Mouse (Mus musculus) heart, adult 2 months (tissue): Measurements from ENCODE around the gene Alkal2.

Source experiments
- CTCF ChIP-seq: fragments of 200-600 bp; IDR thresholded peaks from 2 replicates; pipeline ENCODE4 v1.8.1; 2022; ENCODE audit warnings: antibody characterized with exemption, mild to moderate bottlenecking, moderate library complexity
- EP300 ChIP-seq: fragments of 200-500 bp; IDR thresholded peaks from 2 replicates; pipeline ENCODE4 v1.6.1; 2011; ENCODE audit warnings: low read depth, low read length, control low read depth; ENCODE audit not compliant: insufficient read depth
- POLR2A ChIP-seq: fragments of 200-500 bp; IDR thresholded peaks from 2 replicates; pipeline ENCODE4 v1.6.1; 2011; ENCODE audit warnings: mild to moderate bottlenecking, low read depth, low read length, control low read depth; ENCODE audit not compliant: insufficient read depth

- TF ChIP-seq CTCF (no peak), POLR2A (no peak), EP300 (no peak)
These were observed 27.9 kb upstream of the Alkal2 start for GRCm38 (mm10) chr12:30856172-30856571.
